Mouse (Mus musculus): ENCODE measurements around the gene Cdh23. TPM values are rescaled to one million over a fixed set of nuclear protein-coding genes. Genes with fewer than 3 reads are reported as not detected.

Gene Cdh23
- polyA plus RNA-seq, 2 experiments = 0.73 to 2.7 TPM

DNA sequence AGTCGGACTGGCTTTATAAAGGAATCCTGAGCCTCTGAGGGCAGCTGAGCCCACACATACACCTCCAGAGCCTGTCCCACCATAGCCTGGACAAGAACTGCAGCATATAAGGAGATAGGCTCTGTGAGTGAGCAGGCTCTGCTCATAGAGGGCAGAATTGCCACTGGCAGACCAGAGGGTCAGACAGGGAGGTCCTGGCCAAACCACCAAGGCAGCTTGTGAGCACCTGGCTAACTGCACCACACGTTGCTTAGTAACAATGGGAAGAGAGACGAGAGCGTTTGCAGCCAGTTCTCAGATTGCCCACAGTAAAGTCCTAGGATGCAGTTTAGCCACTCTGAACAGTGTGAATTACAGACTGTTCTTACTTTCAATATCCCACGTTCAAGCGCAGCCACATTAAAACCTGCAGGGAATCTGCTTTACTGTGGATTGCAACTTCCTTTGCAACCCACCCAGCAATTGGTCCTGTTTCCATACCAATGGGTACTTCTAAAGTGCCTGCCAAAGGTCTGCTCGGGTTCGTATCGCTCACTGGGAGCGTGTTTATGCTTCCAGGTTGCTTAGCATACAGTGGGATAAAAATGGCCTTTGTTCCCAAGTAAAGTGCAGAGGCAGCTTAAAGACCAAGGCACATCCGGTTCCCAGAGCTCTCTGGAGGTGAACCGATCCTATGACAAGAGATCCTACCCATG, 334.5 kb downstream of the Cdh23 start:
- H3K9me3 ChIP-seq (ENCODE audit: control insufficient read depth, low read length) = no peaks in the 10 kb centered on the region
- H3K9ac ChIP-seq (ENCODE audit: low read depth, low read length, severe bottlenecking) = no peak overlapping the region

DNA sequence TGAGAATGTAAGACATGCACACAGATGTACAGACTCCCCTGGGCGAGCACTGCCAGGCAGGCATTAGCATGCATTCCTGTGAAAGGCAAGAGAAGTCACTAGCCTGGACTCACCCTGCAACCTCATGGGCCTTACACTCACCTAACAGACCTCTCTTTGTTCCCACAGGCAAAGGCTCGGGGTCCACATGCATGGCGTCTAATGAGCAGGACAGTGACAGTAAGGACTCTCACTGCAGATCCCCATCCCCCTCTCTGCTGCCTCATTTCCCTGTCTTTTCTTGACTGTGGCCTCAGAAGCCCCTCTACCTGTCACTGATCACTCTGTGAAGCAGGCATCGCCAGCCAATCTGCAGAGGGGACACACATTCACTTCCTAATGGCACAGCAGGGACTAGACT, 337.5 kb downstream of the Cdh23 start:
- H3K4me2 ChIP-seq (replicated peaks; ENCODE audit: low read depth, low read length, severe bottlenecking) = no peak overlapping the region
- no peaks in the 10 kb centered on the region for H3K9me3 ChIP-seq (ENCODE audit: control insufficient read depth, low read length)
- TF ChIP-seq POLR2A (IDR thresholded peaks at IDR 0.05; ENCODE audit: borderline replicate concordance, extremely low read depth, insufficient read depth, insufficient read length) = no peak
- no peaks in the 10 kb centered on the region for H3K36me3 ChIP-seq (ENCODE audit: control insufficient read depth, insufficient read depth, low read length)
- 40% methylated on average over 4 of the region's 4 CpGs for WGBS
- no peak for ATAC-seq (ENCODE audit: low FRiP score, low read depth)
- no peaks in the 10 kb centered on the region for H3K27me3 ChIP-seq (ENCODE audit: control insufficient read depth, insufficient read depth, low read length)
- no peak overlapping the region for H3K9ac ChIP-seq (ENCODE audit: low read depth, low read length, severe bottlenecking)
- H3K4me1 ChIP-seq (ENCODE audit: control insufficient read depth, insufficient read depth, low read length) = peaks cover 12% of the 10 kb centered on the region
- no peak for DNase-seq (ENCODE audit: low spot score)
- no peak overlapping the region for H3K4me3 ChIP-seq (replicated peaks; ENCODE audit: low read length)
- H3K27ac ChIP-seq (replicated peaks; ENCODE audit: low read depth, low read length) = no peak overlapping the region

More for the DNA sequence above, 334.5 kb downstream of the Cdh23 start:
- H3K27ac ChIP-seq (replicated peaks; ENCODE audit: low read depth, low read length) = peak overlapping the region; percentile 67
- H3K4me2 ChIP-seq (replicated peaks; ENCODE audit: low read depth, low read length, severe bottlenecking) = no peak overlapping the region
- no peaks in the 10 kb centered on the region for H3K27me3 ChIP-seq (ENCODE audit: control insufficient read depth, insufficient read depth, low read length)
- WGBS = 27% methylated on average over 12 of the region's 12 CpGs
- H3K36me3 ChIP-seq (ENCODE audit: control insufficient read depth, insufficient read depth, low read length) = no peaks in the 10 kb centered on the region
- peaks cover 12% of the 10 kb centered on the region for H3K4me1 ChIP-seq (ENCODE audit: control insufficient read depth, insufficient read depth, low read length)
- TF ChIP-seq POLR2A (IDR thresholded peaks at IDR 0.05; ENCODE audit: borderline replicate concordance, extremely low read depth, insufficient read depth, insufficient read length) = no peak
- no peak overlapping the region for H3K4me3 ChIP-seq (replicated peaks; ENCODE audit: low read length)
- ATAC-seq (ENCODE audit: low FRiP score, low read depth) (no peak), DNase-seq (ENCODE audit: low spot score) (no peak)

DNA sequence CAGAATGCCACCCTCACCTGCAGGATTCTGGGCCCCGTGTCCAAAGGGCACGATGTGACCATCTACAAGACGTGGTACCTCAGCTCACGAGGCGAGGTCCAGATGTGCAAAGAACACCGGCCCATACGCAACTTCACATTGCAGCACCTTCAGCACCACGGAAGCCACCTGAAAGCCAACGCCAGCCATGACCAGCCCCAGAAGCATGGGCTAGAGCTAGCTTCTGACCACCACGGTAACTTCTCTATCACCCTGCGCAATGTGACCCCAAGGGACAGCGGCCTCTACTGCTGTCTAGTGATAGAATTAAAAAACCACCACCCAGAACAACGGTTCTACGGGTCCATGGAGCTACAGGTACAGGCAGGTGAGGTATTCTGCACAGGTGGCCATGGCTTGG, 338.4 kb downstream of the Cdh23 start:
- no peak overlapping the region for H3K27ac ChIP-seq (replicated peaks; ENCODE audit: low read depth, low read length)
- no peak overlapping the region for H3K4me2 ChIP-seq (replicated peaks; ENCODE audit: low read depth, low read length, severe bottlenecking)
- H3K27me3 ChIP-seq (ENCODE audit: control insufficient read depth, insufficient read depth, low read length) = no peaks in the 10 kb centered on the region
- WGBS = 92% methylated on average over 14 of the region's 14 CpGs
- no peak for TF ChIP-seq POLR2A (IDR thresholded peaks at IDR 0.05; ENCODE audit: borderline replicate concordance, extremely low read depth, insufficient read depth, insufficient read length)
- H3K9me3 ChIP-seq (ENCODE audit: control insufficient read depth, low read length) = no peaks in the 10 kb centered on the region
- no peak overlapping the region for H3K9ac ChIP-seq (ENCODE audit: low read depth, low read length, severe bottlenecking)
- ATAC-seq (ENCODE audit: low FRiP score, low read depth) (no peak), DNase-seq (ENCODE audit: low spot score) (no peak)
- H3K4me3 ChIP-seq (replicated peaks; ENCODE audit: low read length) = no peak overlapping the region
- H3K36me3 ChIP-seq (ENCODE audit: control insufficient read depth, insufficient read depth, low read length) = no peaks in the 10 kb centered on the region
- H3K4me1 ChIP-seq (ENCODE audit: control insufficient read depth, insufficient read depth, low read length) = peaks cover 12% of the 10 kb centered on the region

DNA sequence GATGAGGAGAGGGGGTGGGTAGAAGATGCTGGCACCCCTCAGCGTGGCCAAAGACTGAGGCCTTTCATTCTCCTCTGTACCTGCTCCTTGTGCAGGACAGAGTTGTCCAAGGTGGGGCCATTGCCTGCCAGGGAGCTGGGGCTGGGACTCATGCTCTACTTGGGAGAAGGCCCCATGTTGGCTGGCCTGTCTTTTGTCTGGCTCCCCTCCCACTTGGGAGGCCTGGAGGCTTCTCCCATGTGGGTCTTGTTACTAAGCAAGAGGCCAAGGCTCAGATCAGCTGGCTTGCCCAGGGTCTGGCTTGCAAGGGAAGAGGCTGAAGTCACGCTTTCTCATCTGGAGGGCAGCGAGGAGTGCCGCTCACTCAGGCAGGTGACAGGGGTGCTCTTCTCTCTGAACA, 338.8 kb downstream of the Cdh23 start:
- H3K36me3 ChIP-seq (ENCODE audit: control insufficient read depth, insufficient read depth, low read length) = no peaks in the 10 kb centered on the region
- H3K4me3 ChIP-seq (replicated peaks; ENCODE audit: low read length) = no peak overlapping the region
- no peaks in the 10 kb centered on the region for H3K27me3 ChIP-seq (ENCODE audit: control insufficient read depth, insufficient read depth, low read length)
- WGBS = 85% methylated on average over 4 of the region's 4 CpGs
- no peak for ATAC-seq (ENCODE audit: low FRiP score, low read depth)
- H3K9me3 ChIP-seq (ENCODE audit: control insufficient read depth, low read length) = no peaks in the 10 kb centered on the region
- H3K4me1 ChIP-seq (ENCODE audit: control insufficient read depth, insufficient read depth, low read length) = peaks cover 8% of the 10 kb centered on the region
- TF ChIP-seq POLR2A (IDR thresholded peaks at IDR 0.05; ENCODE audit: borderline replicate concordance, extremely low read depth, insufficient read depth, insufficient read length) = no peak
- no peak overlapping the region for H3K4me2 ChIP-seq (replicated peaks; ENCODE audit: low read depth, low read length, severe bottlenecking)
- no peak overlapping the region for H3K27ac ChIP-seq (replicated peaks; ENCODE audit: low read depth, low read length)
- H3K9ac ChIP-seq (ENCODE audit: low read depth, low read length, severe bottlenecking) = no peak overlapping the region
- no peak for DNase-seq (ENCODE audit: low spot score)

DNA sequence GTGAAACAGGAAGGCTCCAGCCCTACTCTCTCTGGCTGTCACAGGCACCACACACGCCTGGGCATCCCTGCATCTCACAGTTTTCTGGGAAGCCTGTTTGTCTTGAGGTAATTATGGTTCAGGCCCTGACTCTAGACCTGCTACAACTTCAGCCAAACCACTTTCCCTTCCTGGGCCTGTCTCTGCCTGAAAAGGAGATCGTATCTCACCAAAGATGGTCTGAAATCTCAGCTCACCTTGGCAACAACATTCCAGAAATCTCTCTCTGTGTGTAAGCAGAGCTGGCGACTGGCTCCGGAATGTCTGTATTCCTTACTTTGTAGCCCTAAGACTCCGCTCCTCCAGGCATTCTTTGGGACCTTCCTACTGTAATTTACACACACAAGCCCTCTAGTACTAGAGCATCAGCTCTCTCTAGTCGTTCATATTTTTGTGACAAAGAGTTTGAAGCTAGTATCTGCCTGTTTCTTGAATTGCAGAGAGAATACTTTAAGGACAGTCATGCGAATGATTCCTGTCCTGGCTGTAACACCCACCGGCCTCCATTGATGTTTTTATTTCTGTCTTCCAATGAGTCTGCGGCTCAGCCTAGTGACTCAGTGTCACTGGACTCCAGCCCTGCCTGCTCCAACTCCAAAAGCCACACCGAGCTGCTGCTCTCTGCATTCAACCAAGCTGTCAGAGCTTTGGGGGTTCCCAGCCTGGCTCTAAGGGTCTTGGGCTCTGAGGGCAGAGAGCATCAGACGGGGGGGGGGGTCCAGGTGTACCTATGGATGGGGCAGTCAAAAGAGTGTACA, 341.2 kb downstream of the Cdh23 start:
- DNase-seq (ENCODE audit: low spot score) (no peak), ATAC-seq (ENCODE audit: low FRiP score, low read depth) (no peak)
- Histone ChIP-seq H3K9ac (ENCODE audit: low read depth, low read length, severe bottlenecking) (no peak overlapping the region), H3K4me2 (replicated peaks; ENCODE audit: low read depth, low read length, severe bottlenecking) (no peak overlapping the region), H3K4me3 (replicated peaks; ENCODE audit: low read length) (no peak overlapping the region), H3K9me3 (ENCODE audit: control insufficient read depth, low read length) (no peaks in the 10 kb centered on the region), H3K27me3 (ENCODE audit: control insufficient read depth, insufficient read depth, low read length) (no peaks in the 10 kb centered on the region), H3K27ac (replicated peaks; ENCODE audit: low read depth, low read length) (no peak overlapping the region; the same call in 1 of the 2 replicates), H3K4me1 (ENCODE audit: control insufficient read depth, insufficient read depth, low read length) (peaks cover 11% of the 10 kb centered on the region), H3K36me3 (ENCODE audit: control insufficient read depth, insufficient read depth, low read length) (no peaks in the 10 kb centered on the region)
- WGBS = 60% methylated on average over 11 of the region's 11 CpGs
- TF ChIP-seq POLR2A (IDR thresholded peaks at IDR 0.05; ENCODE audit: borderline replicate concordance, extremely low read depth, insufficient read depth, insufficient read length) = no peak

All from limb, embryonic 14.5 days (tissue).